Mouse (Mus musculus): ENCODE results near the gene Slc38a4.

- TF ChIP-seq POLR2A (IDR thresholded peaks at IDR 0.05; ENCODE audit: control insufficient read depth, low read depth, low read length) (no peak), CTCF (IDR thresholded peaks at IDR 0.05; ENCODE audit: control insufficient read depth, insufficient read depth, insufficient replicate concordance, low read depth, low read length) (no peak)
These were observed 35.5 kb downstream of the Slc38a4 start for GRCm38 (mm10) chr15:97020221-97020620.
